Mouse (Mus musculus) spleen, embryonic (tissue): Measurements from ENCODE around the gene Tnr.

ENCODE experiments used
- CTCF ChIA-PET: fragments of 350-600 bp; sonication (Branson Sonifier 250); formaldehyde crosslinking; loops from one replicate; lab custom pipeline; 2022; lab: Charles Lee

Gene Tnr

GRCm38 (mm10) chr1:159523578-159523977, at the start of gene Tnr:
Tnr (plus strand) TSS chr1:159523769.
- CTCF ChIA-PET = interaction anchor here (0.6 kb wide), 1 partner anchor 70 kb away, joined by 3 read pairs; no protein-coding TSS in a partner anchor

GRCm38 (mm10) chr1:159489853-159490435, 33.6 kb upstream of the Tnr start:
- CTCF ChIA-PET = interaction anchor here (0.6 kb wide), 1 partner anchor 1267 kb away, joined by 6 read pairs; no protein-coding TSS in a partner anchor

DNA sequence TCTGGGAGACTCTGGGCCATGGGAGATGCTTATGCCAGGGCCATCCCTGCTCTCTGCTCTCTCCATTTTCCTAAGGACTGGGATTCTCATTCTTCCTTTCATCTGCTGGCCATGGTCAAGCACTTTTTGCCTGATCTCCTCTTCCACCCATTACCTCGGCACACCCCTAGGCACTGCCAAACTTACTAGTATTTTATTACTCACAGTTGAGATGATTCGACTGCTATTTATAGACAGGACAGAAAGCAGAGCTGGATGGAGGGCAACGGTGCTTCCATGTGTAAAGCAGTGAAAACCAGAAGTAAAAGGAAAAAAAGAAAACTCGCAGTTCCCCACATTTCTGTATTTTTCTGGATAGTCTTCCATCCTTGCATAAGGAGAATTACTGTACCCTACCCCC, 31.0 kb upstream of the Tnr start:
- CTCF ChIA-PET = interaction anchor here (0.6 kb wide), 1 partner anchor 215 kb away, joined by 9 read pairs; no protein-coding TSS in a partner anchor

GRCm38 (mm10) chr1:159493720-159494499, 29.7 kb upstream of the Tnr start:
- CTCF ChIA-PET = no interaction called here

DNA sequence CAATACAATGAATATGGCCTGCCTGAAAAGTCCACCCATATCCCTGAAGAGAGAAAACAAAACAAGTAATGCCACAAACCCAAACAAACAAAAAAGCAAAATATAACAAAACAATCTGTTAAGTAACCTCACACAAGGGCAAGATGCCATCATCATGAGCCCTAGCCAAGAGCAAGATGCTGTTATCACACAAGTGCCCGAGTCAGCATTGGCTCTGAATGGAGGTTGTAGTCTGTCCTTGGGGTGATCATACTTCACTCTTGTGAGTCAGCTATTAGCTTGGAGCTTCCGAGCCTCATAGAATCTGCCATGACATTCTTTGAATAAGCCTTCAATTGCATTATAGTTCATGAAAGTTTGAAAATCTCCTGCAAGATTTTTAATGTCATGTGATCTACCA, 25.3 kb upstream of the Tnr start:
- CTCF ChIA-PET = no interaction called here

GRCm38 (mm10) chr1:159499806-159500460, 23.6 kb upstream of the Tnr start:
- CTCF ChIA-PET = no interaction called here

GRCm38 (mm10) chr1:159501911-159502310, 21.7 kb upstream of the Tnr start:
- CTCF ChIA-PET = no interaction called here

DNA sequence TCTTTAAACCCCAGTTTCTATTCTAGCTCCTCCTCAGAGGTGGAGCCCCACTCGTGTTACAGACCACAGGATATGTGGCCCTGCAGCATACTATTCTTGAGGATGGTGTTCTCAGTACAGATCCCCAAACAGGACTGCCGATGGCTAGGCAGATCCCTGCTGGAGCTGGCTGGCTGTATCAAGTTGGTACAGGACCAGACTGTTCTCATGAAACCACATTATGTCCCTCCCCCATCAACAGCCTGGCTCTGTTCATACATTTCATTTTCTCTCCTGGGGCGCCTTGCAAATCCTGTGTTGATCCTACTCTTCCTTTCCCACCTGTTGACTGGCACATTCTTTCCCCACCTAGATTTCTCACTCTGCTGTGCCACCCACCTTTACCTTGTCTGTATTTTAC, 12.9 kb upstream of the Tnr start:
- CTCF ChIA-PET = no interaction called here

DNA sequence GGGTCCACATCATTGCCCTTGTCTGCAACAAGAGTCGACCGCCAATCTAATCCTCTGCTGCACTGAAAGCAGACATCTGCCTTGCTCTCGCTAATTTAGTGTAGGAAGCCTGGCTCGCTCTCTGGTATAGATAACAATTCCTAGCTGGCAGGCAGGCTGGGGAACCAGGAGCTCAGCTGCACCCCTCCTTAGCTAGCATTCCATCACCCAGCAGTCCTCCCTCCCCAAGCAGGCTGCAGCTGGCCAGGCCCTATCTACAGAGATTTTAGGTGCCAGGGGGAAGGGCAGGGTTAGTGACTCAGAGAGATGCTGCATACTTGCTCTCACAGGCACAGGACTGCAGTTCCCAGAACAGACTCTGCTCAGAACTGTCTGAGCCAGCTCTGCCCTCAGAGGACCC, 5.9 kb upstream of the Tnr start:
- CTCF ChIA-PET = no interaction called here

DNA sequence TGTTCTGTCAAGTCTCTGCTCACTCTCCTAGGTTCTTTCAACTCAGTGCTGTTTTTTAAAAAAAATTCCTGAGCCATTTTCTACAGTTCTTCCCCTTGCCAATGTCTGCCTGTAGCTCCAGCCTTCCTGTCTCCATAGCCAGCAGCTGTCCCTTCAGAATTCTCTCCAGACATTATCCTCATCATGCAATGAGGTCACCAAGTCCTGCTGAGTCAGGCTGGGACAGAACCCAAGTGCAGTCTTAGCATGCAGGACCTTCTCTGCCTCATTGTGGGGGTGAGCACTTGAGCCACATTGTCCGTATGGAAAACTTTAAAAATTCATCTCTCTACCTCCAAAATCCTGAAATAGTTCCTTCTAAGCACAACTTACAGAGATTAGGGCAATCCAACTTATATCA, 4.4 kb upstream of the Tnr start:
- CTCF ChIA-PET = no interaction called here

DNA sequence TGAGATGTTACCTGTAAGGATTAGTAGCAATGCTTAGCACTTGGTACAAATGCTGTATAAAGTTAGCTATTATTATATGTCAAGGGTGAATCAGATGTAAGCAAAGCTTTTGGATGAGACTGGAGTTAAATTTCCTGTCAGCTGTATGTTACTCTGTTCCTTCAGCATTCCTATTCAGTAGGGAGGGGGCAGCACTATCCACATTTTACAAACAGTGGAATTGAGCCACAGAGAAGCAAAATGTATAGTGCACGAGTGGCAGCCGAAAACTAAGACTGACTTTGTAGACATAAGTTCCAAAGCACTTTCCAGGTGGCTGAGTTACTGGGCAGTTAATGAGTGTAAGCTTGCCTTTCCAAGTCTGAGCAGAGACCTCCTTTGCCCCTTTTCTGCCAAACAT, 500 bp upstream of the Tnr start:
- CTCF ChIA-PET = no interaction called here

DNA sequence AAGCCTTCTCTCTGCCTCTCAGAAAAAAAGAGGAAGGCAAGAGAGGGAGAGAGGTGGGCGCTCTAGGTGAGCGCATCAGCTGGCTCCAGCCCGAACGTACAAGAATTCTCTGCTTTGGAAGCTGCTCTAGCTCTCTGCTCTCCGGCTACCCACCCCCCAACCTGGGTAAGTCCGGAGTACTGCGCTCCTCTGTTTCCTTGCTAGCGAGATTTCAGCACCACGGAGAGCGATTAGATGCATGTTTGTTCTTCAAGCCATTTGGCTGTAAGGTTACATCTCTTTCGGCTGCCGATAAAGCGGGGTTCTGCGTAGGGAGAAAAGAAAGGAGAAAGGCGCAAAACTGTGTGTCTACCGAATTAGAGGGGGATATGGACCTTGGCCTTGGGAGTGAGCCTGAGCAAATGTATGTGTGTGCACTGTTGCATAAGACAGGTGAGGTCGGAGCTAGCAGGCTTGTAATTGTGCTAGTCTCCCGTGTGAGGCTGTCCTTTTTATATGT, 531 bp downstream of the Tnr start:
- CTCF ChIA-PET = interaction anchor here (0.6 kb wide), 1 partner anchor 69 kb away, joined by 3 read pairs; no protein-coding TSS in a partner anchor

DNA sequence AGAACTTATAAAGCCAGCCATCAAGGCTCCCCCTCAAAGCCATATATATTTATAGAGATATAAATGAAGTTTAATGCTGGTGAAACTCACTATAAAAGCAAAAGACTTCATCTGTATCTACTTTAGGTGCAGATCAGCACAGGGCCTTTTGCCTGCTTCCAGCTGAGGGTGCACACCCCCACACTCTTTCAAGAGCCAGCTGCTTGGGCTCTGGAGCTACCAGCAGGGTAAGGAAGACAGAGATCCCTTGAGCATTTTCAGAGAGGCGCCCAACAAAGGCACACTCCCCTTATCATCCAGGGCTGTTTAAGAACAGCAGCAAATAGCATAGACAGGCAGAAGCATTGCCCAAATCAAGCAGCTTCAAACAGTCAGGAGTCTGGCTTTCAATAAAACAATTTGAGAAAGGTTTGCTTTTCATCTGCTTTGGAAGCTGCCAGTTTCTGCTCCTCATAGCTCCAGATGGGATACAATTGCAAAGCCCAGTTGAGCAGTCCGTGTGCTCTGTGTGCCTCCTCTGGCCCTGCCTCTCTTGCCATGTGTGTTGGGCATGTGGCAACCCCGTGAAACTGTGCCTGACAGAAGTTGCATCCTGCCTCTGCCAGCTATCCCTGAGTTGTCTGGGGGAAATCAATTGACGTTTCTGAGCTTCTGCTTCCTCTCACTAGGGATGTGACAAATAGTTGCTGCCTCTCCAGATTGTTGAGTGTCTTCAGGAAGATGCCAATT, 9.4 kb downstream of the Tnr start:
- CTCF ChIA-PET = no interaction called here

- CTCF ChIA-PET = no interaction called here
Measured at GRCm38 (mm10) chr1:159535582-159535981, 12.0 kb downstream of the Tnr start.

GRCm38 (mm10) chr1:159537541-159537940, 14.0 kb downstream of the Tnr start:
- CTCF ChIA-PET = no interaction called here

DNA sequence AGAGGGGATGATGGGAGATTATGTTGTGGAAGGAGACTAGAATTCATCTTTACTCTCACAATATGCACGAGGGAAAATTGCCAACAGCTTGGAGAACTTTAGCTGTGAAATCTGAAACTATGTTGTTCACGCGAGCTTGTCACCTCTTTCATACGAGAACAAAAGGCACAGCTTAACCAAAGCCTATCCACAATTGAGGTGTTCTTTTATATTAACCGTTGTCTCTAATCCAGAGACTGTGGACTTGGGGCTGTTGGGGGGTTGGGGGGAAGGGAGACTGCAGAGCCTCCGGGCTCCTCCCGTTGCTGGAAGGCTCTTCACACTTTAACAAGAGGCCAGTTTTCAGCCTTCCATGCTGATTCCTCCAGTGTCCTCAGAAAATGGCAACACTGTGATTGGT, 14.5 kb downstream of the Tnr start:
- CTCF ChIA-PET = no interaction called here

- CTCF ChIA-PET = no interaction called here
Measured at GRCm38 (mm10) chr1:159545470-159546145, 22.0 kb downstream of the Tnr start.

- CTCF ChIA-PET = no interaction called here
Measured at GRCm38 (mm10) chr1:159551036-159551435, 27.5 kb downstream of the Tnr start.

DNA sequence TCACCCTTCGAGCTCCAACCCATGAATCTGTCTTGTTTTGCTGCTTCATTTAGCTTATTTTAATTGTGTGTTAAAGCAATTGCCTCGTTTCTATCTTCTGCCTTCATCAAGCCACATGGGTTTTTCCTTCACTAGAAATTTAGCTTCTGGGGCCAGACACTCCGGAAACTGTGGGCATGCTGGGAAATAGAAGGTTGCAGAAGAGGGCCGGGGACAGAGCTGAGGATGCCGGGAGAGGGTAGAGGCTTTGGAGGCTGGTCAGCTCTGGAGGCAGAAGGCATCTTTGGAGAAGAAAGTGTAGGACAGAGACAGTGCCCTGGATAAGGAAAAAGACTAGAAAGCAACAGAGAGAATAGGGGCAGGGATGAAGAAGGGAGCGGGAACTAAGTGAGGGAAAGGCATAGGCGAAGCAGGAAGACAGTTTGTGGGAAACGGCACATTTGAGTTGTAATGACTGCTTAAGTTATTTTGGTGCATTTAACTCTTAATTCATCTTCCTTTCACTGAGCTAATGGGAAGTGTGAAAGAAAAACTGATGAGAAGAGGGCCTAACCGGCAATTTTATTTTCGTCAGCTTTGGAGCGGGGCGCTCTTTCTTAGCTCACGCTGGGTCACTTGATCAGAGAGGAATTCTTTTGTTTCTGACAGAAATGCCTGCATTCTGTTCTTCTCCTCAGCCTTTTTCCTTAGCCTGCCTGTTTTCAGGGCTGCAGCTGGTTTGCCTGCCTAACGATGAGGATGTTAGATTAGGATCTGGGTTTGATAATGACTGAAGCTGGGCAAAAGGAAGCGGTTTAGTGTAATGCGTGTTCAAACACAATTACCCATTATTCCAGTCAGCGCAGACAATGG, 28.2 kb downstream of the Tnr start:
- CTCF ChIA-PET = no interaction called here

DNA sequence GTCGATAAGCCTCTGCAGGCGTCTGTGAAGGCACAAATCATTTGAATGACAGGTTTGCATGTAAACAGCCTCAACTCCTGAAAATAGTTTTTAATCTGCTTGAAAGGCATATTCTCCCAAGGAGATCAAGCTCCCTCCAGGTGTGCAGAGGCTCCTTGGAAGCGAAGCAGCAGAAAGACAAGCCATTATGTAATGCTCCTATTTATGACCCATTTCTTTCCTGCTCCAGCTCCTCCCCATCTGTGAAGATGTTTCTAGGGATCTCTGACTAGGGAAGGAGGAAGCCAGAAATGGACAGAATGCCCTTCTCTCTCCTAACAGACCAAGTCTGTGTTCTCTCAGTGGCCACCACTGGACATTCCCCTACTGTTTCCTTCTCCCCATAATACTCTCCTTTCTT, 38.0 kb downstream of the Tnr start:
- CTCF ChIA-PET = no interaction called here
